Mouse (Mus musculus): ENCODE measurements at regions not wholly inside any gene's neighbourhood (a gene's known extent, or its start where the extent isn't known, plus 50 kb on each side); places are given as distances from the start of the nearest gene placed in this dataset.

DNA sequence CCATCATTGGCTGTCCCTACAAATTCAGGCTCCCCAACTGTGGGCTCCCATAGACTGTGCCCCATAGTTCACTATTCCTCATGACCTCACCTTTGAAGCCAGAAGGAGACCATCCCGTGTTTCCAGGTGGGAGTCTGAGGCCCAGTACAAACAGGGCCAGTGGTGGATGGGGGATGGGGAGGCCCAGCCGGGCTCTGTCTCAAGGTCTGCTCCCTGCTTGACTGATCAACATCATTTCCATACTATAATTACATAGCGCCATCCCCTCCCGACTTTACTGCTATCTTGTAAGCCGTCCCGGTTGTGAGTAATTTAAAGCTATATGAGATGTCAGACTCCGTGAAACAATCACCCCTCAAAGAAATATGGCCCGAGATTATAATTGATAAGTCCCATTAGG, 252.3 kb downstream of the Gm26897 start:
- no peak overlapping the region for H3K4me2 ChIP-seq (ENCODE audit: low read length)
- no peaks in the 10 kb centered on the region for H3K9me3 ChIP-seq (replicated peaks; ENCODE audit: control insufficient read depth, low read length)
- 77% methylated on average over 8 of the region's 8 CpGs for WGBS
- no peak overlapping the region for H3K4me3 ChIP-seq (ENCODE audit: low read depth, low read length)
- H3K36me3 ChIP-seq (ENCODE audit: control insufficient read depth, insufficient read depth, low read length): no peaks in the 10 kb centered on the region
- no peak overlapping the region for H3K27ac ChIP-seq (ENCODE audit: low read depth, low read length)
- DNase-seq (ENCODE audit: low spot score): no peak
- no peak for ATAC-seq
- H3K9ac ChIP-seq (ENCODE audit: low read length): no peak overlapping the region
- no peaks in the 10 kb centered on the region for H3K4me1 ChIP-seq (ENCODE audit: control insufficient read depth, insufficient read depth, low read length)
- H3K27me3 ChIP-seq (replicated peaks; ENCODE audit: control insufficient read depth, insufficient read depth, low read length): no peaks in the 10 kb centered on the region

DNA sequence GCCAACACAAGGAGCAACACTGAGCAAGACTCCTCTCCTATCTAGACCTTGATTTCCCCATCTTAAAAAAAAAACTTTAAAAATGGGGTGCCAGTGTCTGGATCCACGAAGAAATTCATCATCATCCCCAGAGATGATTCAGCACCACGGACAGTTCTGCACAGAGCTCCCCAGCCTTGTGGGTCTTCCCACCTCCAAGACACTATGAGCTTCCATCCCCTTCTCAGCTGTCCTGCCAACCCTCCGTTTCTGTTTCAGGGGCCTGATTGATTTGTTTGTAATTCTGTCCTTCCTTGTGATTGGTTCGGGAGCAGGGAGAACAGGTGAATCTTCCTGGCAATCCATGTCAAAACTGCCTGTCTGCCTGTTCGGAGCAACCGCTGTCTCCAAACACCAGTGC, 253.3 kb downstream of the Gm26897 start:
- Histone ChIP-seq H3K27ac (ENCODE audit: low read depth, low read length) (no peak overlapping the region), H3K4me1 (ENCODE audit: control insufficient read depth, insufficient read depth, low read length) (no peaks in the 10 kb centered on the region), H3K4me2 (ENCODE audit: low read length) (no peak overlapping the region), H3K9ac (ENCODE audit: low read length) (no peak overlapping the region), H3K27me3 (replicated peaks; ENCODE audit: control insufficient read depth, insufficient read depth, low read length) (no peaks in the 10 kb centered on the region), H3K4me3 (ENCODE audit: low read depth, low read length) (no peak overlapping the region), H3K9me3 (replicated peaks; ENCODE audit: control insufficient read depth, low read length) (no peaks in the 10 kb centered on the region), H3K36me3 (ENCODE audit: control insufficient read depth, insufficient read depth, low read length) (no peaks in the 10 kb centered on the region)
- 52% methylated on average over 6 of the region's 6 CpGs for WGBS
- DNase-seq (ENCODE audit: low spot score): no peak
- no peak for ATAC-seq

DNA sequence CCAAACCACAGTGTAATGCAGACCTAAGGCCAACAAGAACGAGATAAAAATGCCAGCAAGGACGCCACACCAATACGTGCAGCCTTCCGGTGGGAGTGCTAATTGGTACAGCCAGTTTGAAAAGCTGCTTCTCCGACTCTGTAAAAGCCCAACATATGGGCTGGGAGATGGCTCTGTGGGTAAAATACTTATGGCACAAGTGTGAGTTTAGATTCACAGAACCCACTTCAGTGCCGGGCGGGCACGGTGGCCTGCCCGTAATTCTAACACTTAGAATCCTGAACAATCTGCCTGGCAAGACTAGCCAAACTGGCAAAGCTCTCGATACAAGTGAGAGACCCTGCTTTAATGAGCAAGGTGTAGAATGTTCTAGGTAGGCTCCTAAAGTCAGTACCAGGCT, 258.1 kb downstream of the Gm26897 start:
- DNase-seq (ENCODE audit: low spot score) (peak; percentile 43), ATAC-seq (no peak)
- Histone ChIP-seq H3K27ac (ENCODE audit: low read depth, low read length) (peak overlapping the region; percentile 44; the same call in 1 of the 2 replicates), H3K4me2 (ENCODE audit: low read length) (no peak overlapping the region), H3K36me3 (ENCODE audit: control insufficient read depth, insufficient read depth, low read length) (no peaks in the 10 kb centered on the region), H3K4me1 (ENCODE audit: control insufficient read depth, insufficient read depth, low read length) (peaks cover under 1% of the 10 kb centered on the region; the same call in 1 of the 2 replicates), H3K9me3 (replicated peaks; ENCODE audit: control insufficient read depth, low read length) (no peaks in the 10 kb centered on the region), H3K4me3 (ENCODE audit: low read depth, low read length) (no peak overlapping the region), H3K27me3 (replicated peaks; ENCODE audit: control insufficient read depth, insufficient read depth, low read length) (no peaks in the 10 kb centered on the region), H3K9ac (ENCODE audit: low read length) (no peak overlapping the region)
- WGBS: 75% methylated on average over 10 of the region's 10 CpGs

DNA sequence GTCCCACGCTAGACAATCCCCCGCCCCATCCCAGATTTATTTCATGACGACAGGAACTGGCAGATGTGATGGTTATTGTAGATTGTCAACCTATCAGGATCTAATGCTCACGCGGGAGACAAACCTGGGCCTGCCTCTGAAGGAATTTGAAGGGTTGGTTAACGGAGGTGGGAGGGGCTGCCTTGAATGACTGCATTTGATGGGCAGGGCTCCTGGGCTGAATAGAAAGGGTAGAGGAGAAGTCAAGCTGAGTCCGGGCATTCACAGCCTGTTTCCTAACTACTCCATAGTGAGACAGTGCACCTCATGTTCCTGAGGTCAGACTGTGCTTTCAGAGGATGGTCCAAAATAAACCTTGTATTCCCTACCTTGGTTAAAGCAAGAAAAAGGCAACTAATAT, 259.1 kb downstream of the Cryba4 start:
- Histone ChIP-seq H3K4me2 (ENCODE audit: low read length) (no peak overlapping the region), H3K4me3 (ENCODE audit: low read depth, low read length) (no peak overlapping the region), H3K9ac (ENCODE audit: low read length) (no peak overlapping the region), H3K36me3 (ENCODE audit: control insufficient read depth, insufficient read depth, low read length) (no peaks in the 10 kb centered on the region), H3K27me3 (replicated peaks; ENCODE audit: control insufficient read depth, insufficient read depth, low read length) (no peaks in the 10 kb centered on the region), H3K27ac (ENCODE audit: low read depth, low read length) (no peak overlapping the region), H3K4me1 (ENCODE audit: control insufficient read depth, insufficient read depth, low read length) (peaks cover 2% of the 10 kb centered on the region; the same call in 1 of the 2 replicates), H3K9me3 (replicated peaks; ENCODE audit: control insufficient read depth, low read length) (no peaks in the 10 kb centered on the region)
- ATAC-seq (no peak), DNase-seq (ENCODE audit: low spot score) (no peak)
- 47% methylated on average over 7 of the region's 7 CpGs for WGBS

DNA sequence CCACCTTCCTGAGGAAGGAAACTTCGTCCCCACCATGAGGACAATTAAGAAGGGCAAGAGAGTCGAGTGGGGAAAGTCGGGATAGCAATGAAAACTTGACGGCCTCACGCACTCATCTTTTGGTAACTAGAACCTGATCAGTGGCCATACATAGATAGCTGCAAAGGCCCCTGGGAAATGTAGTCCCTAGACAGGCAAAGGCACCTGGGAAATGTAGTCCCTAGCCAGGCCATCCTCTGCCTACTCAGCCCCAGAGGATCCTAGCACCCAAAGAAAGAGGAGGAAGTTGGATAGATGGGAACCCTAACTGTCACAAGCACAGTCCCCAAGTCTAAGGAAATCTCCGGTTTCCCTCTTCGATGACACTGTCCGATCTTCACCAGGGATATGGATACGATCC, 258.4 kb downstream of the Cryba4 start:
- Histone ChIP-seq H3K27ac (ENCODE audit: low read depth, low read length) (no peak overlapping the region), H3K4me1 (ENCODE audit: control insufficient read depth, insufficient read depth, low read length) (peaks cover 2% of the 10 kb centered on the region; the same call in 1 of the 2 replicates), H3K9ac (ENCODE audit: low read length) (no peak overlapping the region), H3K27me3 (replicated peaks; ENCODE audit: control insufficient read depth, insufficient read depth, low read length) (no peaks in the 10 kb centered on the region), H3K4me2 (ENCODE audit: low read length) (no peak overlapping the region), H3K4me3 (ENCODE audit: low read depth, low read length) (no peak overlapping the region), H3K9me3 (replicated peaks; ENCODE audit: control insufficient read depth, low read length) (no peaks in the 10 kb centered on the region), H3K36me3 (ENCODE audit: control insufficient read depth, insufficient read depth, low read length) (no peaks in the 10 kb centered on the region)
- ATAC-seq (0 out of 2 replicates have a peak, but pooled peaks have one; percentile 65), DNase-seq (ENCODE audit: low spot score) (peak; percentile 56)
- WGBS: 89% methylated on average over 9 of the region's 9 CpGs

DNA sequence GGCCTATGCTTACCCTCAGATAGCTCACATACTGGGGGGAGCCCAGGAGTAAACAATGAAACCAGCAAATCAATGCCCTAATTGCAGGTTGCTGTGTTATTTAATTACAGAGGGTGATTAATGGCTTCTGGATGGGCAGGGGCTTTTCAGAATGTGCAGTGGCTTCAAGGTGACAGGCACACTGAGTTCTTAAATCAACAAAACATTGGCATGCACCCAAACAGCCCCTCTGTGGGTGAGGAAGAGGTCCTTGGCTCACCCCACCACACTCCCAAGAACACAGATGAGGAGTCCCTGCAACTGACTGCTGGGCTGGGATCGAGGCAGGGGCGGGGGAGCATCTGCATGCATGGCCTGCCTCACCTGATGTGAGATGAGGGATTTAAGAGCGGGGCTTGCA, 255.5 kb downstream of the Cryba4 start:
- Histone ChIP-seq H3K4me1 (ENCODE audit: control insufficient read depth, insufficient read depth, low read length) (peaks cover 15% of the 10 kb centered on the region), H3K27me3 (replicated peaks; ENCODE audit: control insufficient read depth, insufficient read depth, low read length) (no peaks in the 10 kb centered on the region), H3K9me3 (replicated peaks; ENCODE audit: control insufficient read depth, low read length) (no peaks in the 10 kb centered on the region), H3K9ac (ENCODE audit: low read length) (no peak overlapping the region), H3K36me3 (ENCODE audit: control insufficient read depth, insufficient read depth, low read length) (no peaks in the 10 kb centered on the region), H3K4me3 (ENCODE audit: low read depth, low read length) (no peak overlapping the region), H3K27ac (ENCODE audit: low read depth, low read length) (no peak overlapping the region; the same call in 1 of the 2 replicates), H3K4me2 (ENCODE audit: low read length) (no peak overlapping the region)
- peak; percentile 65 for DNase-seq (ENCODE audit: low spot score)
- no peak for ATAC-seq
- WGBS: 51% methylated on average over 3 of the region's 3 CpGs

DNA sequence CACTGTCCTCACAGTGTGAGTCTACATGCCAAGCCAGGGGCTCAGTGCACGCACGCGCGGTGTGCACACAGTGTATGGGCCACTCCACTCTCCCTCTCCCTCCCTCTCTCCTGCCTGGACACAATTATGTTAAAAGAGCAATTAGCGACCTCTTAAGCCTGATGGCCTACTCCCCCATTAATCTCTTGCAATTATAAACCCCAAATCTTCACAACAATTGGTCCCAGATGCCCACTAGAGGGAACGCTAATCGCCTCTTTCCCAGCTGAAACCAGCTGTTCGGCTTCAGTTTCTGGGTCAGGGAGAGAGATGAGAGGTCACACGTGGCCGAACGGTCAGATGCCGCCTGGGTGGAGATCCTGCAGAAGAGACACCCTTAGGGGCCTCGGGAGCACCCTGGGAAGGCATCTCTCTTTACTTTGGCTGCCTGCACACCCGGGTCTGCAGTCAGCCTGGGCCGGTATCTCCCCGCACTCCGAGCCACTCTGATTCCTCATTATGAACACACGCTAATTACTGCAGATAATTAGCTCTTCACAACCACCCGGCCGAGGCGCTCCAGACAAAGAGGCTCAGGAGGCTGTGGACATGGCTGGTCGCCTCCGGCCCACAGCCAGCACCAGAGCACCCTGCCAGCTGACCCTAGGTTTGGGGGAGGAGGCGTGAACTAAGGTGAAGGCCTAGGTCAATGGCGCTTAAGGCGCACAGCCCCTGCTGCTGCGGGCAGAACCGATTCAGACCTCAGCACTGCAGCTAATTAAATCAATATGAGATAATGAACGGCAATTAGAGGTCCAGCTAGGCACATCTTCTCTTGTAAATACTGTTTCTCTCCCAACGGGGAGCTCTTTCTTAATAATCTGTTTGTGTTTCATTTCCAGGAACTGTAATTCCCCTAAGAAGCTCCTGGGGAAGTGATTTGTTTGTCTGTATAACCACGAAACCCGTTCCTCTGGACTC, 250.3 kb downstream of the Cryba4 start:
- H3K27ac ChIP-seq (ENCODE audit: low read depth, low read length): peak overlapping the region; percentile 96
- ATAC-seq: peak; percentile 89
- peak overlapping the region; percentile 33 for H3K4me2 ChIP-seq (ENCODE audit: low read length)
- peaks cover 23% of the 10 kb centered on the region for H3K4me1 ChIP-seq (ENCODE audit: control insufficient read depth, insufficient read depth, low read length)
- DNase-seq (ENCODE audit: low spot score): peak; percentile 91
- H3K36me3 ChIP-seq (ENCODE audit: control insufficient read depth, insufficient read depth, low read length): no peaks in the 10 kb centered on the region
- 2% methylated on average over 32 of the region's 32 CpGs for WGBS
- peaks cover 6% of the 10 kb centered on the region; the same call in 1 of the 2 replicates for H3K9me3 ChIP-seq (replicated peaks; ENCODE audit: control insufficient read depth, low read length)
- H3K9ac ChIP-seq (ENCODE audit: low read length): peak overlapping the region; percentile 33; the same call in 1 of the 2 replicates
- H3K27me3 ChIP-seq (replicated peaks; ENCODE audit: control insufficient read depth, insufficient read depth, low read length): no peaks in the 10 kb centered on the region
- no peak overlapping the region for H3K4me3 ChIP-seq (ENCODE audit: low read depth, low read length)

DNA sequence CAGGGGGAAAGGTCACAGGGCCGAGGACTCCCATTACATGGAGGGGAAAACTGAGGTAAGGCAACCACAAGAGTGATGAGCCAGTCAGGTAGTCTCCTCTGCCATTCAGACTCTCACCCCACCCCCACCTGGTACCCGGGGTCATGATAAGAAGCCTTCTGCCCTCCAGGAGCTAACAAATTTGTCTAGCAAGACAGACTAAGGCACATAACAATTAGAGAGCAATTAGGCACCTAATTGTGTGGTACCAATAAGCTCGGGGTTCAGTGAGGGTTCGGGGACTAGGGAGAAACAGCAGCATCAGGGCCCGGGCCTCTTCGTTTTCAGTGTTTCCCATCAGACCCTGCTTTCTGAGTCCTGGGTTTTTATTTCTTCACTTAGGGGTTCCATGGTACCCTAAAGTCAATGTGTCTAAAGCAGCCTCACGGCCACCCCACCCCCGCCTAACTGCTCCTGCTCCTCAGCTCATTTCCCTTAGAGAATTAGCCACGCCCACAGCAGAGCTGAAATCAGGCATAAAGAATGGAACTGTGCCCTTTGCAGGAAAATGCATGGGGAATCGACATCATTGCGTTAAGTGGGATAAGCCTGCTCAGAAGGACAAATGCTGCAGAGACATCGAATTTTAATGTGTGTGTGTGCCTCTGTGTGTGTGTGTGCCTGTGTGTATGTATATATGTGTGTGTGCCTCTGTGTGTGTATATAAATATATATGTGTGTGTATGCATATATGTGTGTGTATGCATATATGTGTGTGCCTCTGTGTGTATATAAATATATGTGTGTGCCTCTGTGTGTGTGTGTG, 249.3 kb downstream of the Cryba4 start:
- H3K4me2 ChIP-seq (ENCODE audit: low read length): no peak overlapping the region
- WGBS: 12% methylated on average over 12 of the region's 12 CpGs
- peak overlapping the region; percentile 96; the same call in 1 of the 2 replicates for H3K27ac ChIP-seq (ENCODE audit: low read depth, low read length)
- no peaks in the 10 kb centered on the region for H3K36me3 ChIP-seq (ENCODE audit: control insufficient read depth, insufficient read depth, low read length)
- peak; percentile 74 for DNase-seq (ENCODE audit: low spot score)
- no peak overlapping the region for H3K4me3 ChIP-seq (ENCODE audit: low read depth, low read length)
- H3K4me1 ChIP-seq (ENCODE audit: control insufficient read depth, insufficient read depth, low read length): peaks cover 23% of the 10 kb centered on the region
- peak; percentile 11; the same call in 1 of the 2 replicates for ATAC-seq
- no peaks in the 10 kb centered on the region for H3K27me3 ChIP-seq (replicated peaks; ENCODE audit: control insufficient read depth, insufficient read depth, low read length)
- no peak overlapping the region for H3K9ac ChIP-seq (ENCODE audit: low read length)
- peaks cover 6% of the 10 kb centered on the region; the same call in 1 of the 2 replicates for H3K9me3 ChIP-seq (replicated peaks; ENCODE audit: control insufficient read depth, low read length)
